Mouse (Mus musculus) neural tube, embryonic 15.5 days (tissue): ENCODE measurements around the gene Hnrnpd. TPM values are rescaled to one million over a fixed set of nuclear protein-coding genes. Genes with fewer than 3 reads are reported as not detected.

Experiments used
- ATAC-seq: fragments of 200-750 bp; cut with Nextera tagmentation; 2 replicates; pipeline ENCODE4 v1.8.0; 2017; ENCODE audit warnings: mild to moderate bottlenecking, moderate TSS enrichment, moderate library complexity; ENCODE audit not compliant: low FRiP score
- H3K27ac ChIP-seq: fragments of 300-500 bp; sonication (generic); replicated peaks from 2 replicates; pipeline ENCODE4 v1.5.1; 2015; ENCODE audit warnings: mild to moderate bottlenecking, inconsistent platforms
- H3K27me3 ChIP-seq: fragments of 300-500 bp; sonication (generic); replicated peaks from 2 replicates; pipeline ENCODE4 v1.6.1; 2015; ENCODE audit warnings: inconsistent platforms
- H3K36me3 ChIP-seq: fragments of 300-500 bp; sonication (generic); 2 replicates; pipeline ENCODE4 v1.6.1; 2015; ENCODE audit warnings: inconsistent platforms
- H3K4me1 ChIP-seq: fragments of 300-500 bp; sonication (generic); 2 replicates; pipeline ENCODE4 v1.6.1; 2015; ENCODE audit warnings: inconsistent platforms
- H3K4me2 ChIP-seq: fragments of 300-500 bp; sonication (generic); 2 replicates; pipeline ENCODE4 v1.6.1; 2015; ENCODE audit warnings: inconsistent platforms, mild to moderate bottlenecking, moderate library complexity
- H3K4me3 ChIP-seq: fragments of 300-500 bp; sonication (generic); replicated peaks from 2 replicates; pipeline ENCODE4 v1.5.1; 2015; ENCODE audit warnings: mild to moderate bottlenecking, inconsistent platforms
- H3K9ac ChIP-seq: fragments of 300-500 bp; sonication (generic); replicated peaks from 2 replicates; pipeline ENCODE4 v1.6.1; 2015; ENCODE audit warnings: mild to moderate bottlenecking, inconsistent platforms
- H3K9me3 ChIP-seq: fragments of 300-500 bp; sonication (generic); replicated peaks from 2 replicates; pipeline ENCODE4 v1.6.1; 2016; ENCODE audit warnings: inconsistent platforms
- WGBS: fragments of 180-500 bp; shearing (Covaris S2); methylation state at CpG from one replicate; pipeline ENCODE4 v1.1.7; 2015; ENCODE audit warnings: mixed read lengths; 5-methylcytosine and 5-hydroxymethylcytosine counted together
- polyA plus RNA-seq: library from polyadenylated mRNA; unstranded; fragments of >200 nt; fragmentation: Nextera tagmentation; extraction: Ambion mirVana; gene quantifications from 2 replicates; pipeline ENCODE4 v1.2.1, GENCODE M21; 2015

The Hnrnpd gene
- polyA plus RNA-seq, 1 experiment from 2014 or later = 128 TPM

- peaks cover 29% of the 10 kb centered on the region for H3K36me3 ChIP-seq
- no peak for ATAC-seq
- no peaks in the 10 kb centered on the region for H3K4me1 ChIP-seq
These were observed 20.1 kb downstream of the Hnrnpd start for GRCm38 (mm10) chr5:99958666-99959065.

GRCm38 (mm10) chr5:99953883-99954282 is 24.9 kb downstream of the Hnrnpd start:
- no peak overlapping the region for H3K9ac ChIP-seq
- peaks cover 12% of the 10 kb centered on the region for H3K36me3 ChIP-seq
- no peaks in the 10 kb centered on the region for H3K27me3 ChIP-seq
- no peaks in the 10 kb centered on the region for H3K4me1 ChIP-seq
- no peak for ATAC-seq
- H3K4me3 ChIP-seq = no peak overlapping the region
- H3K4me2 ChIP-seq = no peak overlapping the region
- 7% methylated on average over 1 of the region's 1 CpGs for WGBS
- 0 out of 2 replicates have a peak overlapping the region, but pooled peaks have one; percentile 18 for H3K27ac ChIP-seq
- no peaks in the 10 kb centered on the region for H3K9me3 ChIP-seq

More at GRCm38 (mm10) chr5:99958666-99959065, 20.1 kb downstream of the Hnrnpd start:
- Histone ChIP-seq H3K9me3 (no peaks in the 10 kb centered on the region), H3K9ac (no peak overlapping the region), H3K27me3 (no peaks in the 10 kb centered on the region), H3K4me3 (no peak overlapping the region), H3K4me2 (no peak overlapping the region), H3K27ac (no peak overlapping the region)
- 100% methylated on average over 1 of the region's 1 CpGs for WGBS

GRCm38 (mm10) chr5:99952513-99952912 is 26.2 kb downstream of the Hnrnpd start:
- WGBS = 85% methylated on average over 5 of the region's 5 CpGs
- H3K9ac ChIP-seq = no peak overlapping the region
- H3K4me1 ChIP-seq = no peaks in the 10 kb centered on the region
- no peak for ATAC-seq
- no peaks in the 10 kb centered on the region for H3K9me3 ChIP-seq
- no peak overlapping the region for H3K27ac ChIP-seq
- H3K27me3 ChIP-seq = no peaks in the 10 kb centered on the region
- no peak overlapping the region for H3K4me2 ChIP-seq
- H3K4me3 ChIP-seq = no peak overlapping the region
- 0 out of 2 replicates have a peak, but pooled peaks cover 7% of the 10 kb centered on the region for H3K36me3 ChIP-seq

GRCm38 (mm10) chr5:99941776-99942502 is 36.8 kb downstream of the Hnrnpd start:
- no peak overlapping the region for H3K27ac ChIP-seq
- 0 out of 2 replicates have a peak, but pooled peaks cover 4% of the 10 kb centered on the region for H3K36me3 ChIP-seq
- H3K9ac ChIP-seq = no peak overlapping the region
- H3K4me2 ChIP-seq = no peak overlapping the region
- H3K4me3 ChIP-seq = no peak overlapping the region
- H3K27me3 ChIP-seq = no peaks in the 10 kb centered on the region
- H3K4me1 ChIP-seq = no peaks in the 10 kb centered on the region
- WGBS = 56% methylated on average over 10 of the region's 10 CpGs
- 0 out of 2 replicates have a peak, but pooled peaks cover 4% of the 10 kb centered on the region for H3K9me3 ChIP-seq
- ATAC-seq = no peak

- Histone ChIP-seq H3K27ac (no peak overlapping the region), H3K9ac (no peak overlapping the region), H3K4me3 (no peak overlapping the region), H3K9me3 (0 out of 2 replicates have a peak, but pooled peaks cover 4% of the 10 kb centered on the region), H3K4me2 (no peak overlapping the region), H3K36me3 (0 out of 2 replicates have a peak, but pooled peaks cover 4% of the 10 kb centered on the region), H3K27me3 (no peaks in the 10 kb centered on the region), H3K4me1 (no peaks in the 10 kb centered on the region)
- no peak for ATAC-seq
- WGBS = 85% methylated on average over 10 of the region's 10 CpGs
These were observed 37.5 kb downstream of the Hnrnpd start for GRCm38 (mm10) chr5:99941273-99941672.

GRCm38 (mm10) chr5:99939440-99939839 is 39.3 kb downstream of the Hnrnpd start:
- Histone ChIP-seq H3K9ac (no peak overlapping the region), H3K4me3 (no peak overlapping the region), H3K4me1 (no peaks in the 10 kb centered on the region), H3K9me3 (0 out of 2 replicates have a peak, but pooled peaks cover 4% of the 10 kb centered on the region), H3K27ac (no peak overlapping the region), H3K4me2 (no peak overlapping the region), H3K27me3 (no peaks in the 10 kb centered on the region), H3K36me3 (no peaks in the 10 kb centered on the region)
- ATAC-seq = no peak
- WGBS = 78% methylated on average over 3 of the region's 3 CpGs

GRCm38 (mm10) chr5:99931910-99932309 is 46.8 kb downstream of the Hnrnpd start:
- Histone ChIP-seq H3K36me3 (no peaks in the 10 kb centered on the region), H3K9me3 (no peaks in the 10 kb centered on the region), H3K9ac (no peak overlapping the region), H3K4me1 (no peaks in the 10 kb centered on the region), H3K27me3 (no peaks in the 10 kb centered on the region), H3K4me3 (no peak overlapping the region), H3K4me2 (no peak overlapping the region), H3K27ac (no peak overlapping the region)
- ATAC-seq = no peak
- WGBS = 90% methylated on average over 6 of the region's 6 CpGs

- Histone ChIP-seq H3K4me1 (no peaks in the 10 kb centered on the region), H3K36me3 (no peaks in the 10 kb centered on the region), H3K4me3 (no peak overlapping the region), H3K9ac (no peak overlapping the region), H3K4me2 (no peak overlapping the region), H3K9me3 (no peaks in the 10 kb centered on the region), H3K27ac (no peak overlapping the region), H3K27me3 (no peaks in the 10 kb centered on the region)
- no peak for ATAC-seq
- 58% methylated on average over 4 of the region's 4 CpGs for WGBS
These were observed 50.8 kb downstream of the Hnrnpd start for GRCm38 (mm10) chr5:99927951-99928350.

GRCm38 (mm10) chr5:99922033-99922432 is 56.7 kb downstream of the Hnrnpd start:
- Histone ChIP-seq H3K27me3 (no peaks in the 10 kb centered on the region), H3K4me1 (no peaks in the 10 kb centered on the region), H3K27ac (no peak overlapping the region), H3K4me3 (no peak overlapping the region), H3K4me2 (no peak overlapping the region), H3K9ac (no peak overlapping the region), H3K36me3 (no peaks in the 10 kb centered on the region), H3K9me3 (no peaks in the 10 kb centered on the region)
- WGBS = 82% methylated on average over 8 of the region's 8 CpGs
- no peak for ATAC-seq

GRCm38 (mm10) chr5:99915494-99915893 is 63.2 kb downstream of the Hnrnpd start:
- no peaks in the 10 kb centered on the region for H3K4me1 ChIP-seq
- H3K36me3 ChIP-seq = no peaks in the 10 kb centered on the region
- no peak overlapping the region for H3K9ac ChIP-seq
- no peak overlapping the region for H3K27ac ChIP-seq
- H3K4me3 ChIP-seq = no peak overlapping the region
- H3K4me2 ChIP-seq = no peak overlapping the region
- H3K27me3 ChIP-seq = no peaks in the 10 kb centered on the region
- no peaks in the 10 kb centered on the region for H3K9me3 ChIP-seq
- WGBS = 46% methylated on average over 7 of the region's 7 CpGs
- no peak for ATAC-seq

- Histone ChIP-seq H3K27ac (peak within 1 kb of the TSS; percentile 92), H3K9ac (peak within 1 kb of the TSS; percentile 64), H3K27me3 (no peaks in the 10 kb centered on the region), H3K4me1 (0 out of 2 replicates have a peak, but pooled peaks cover 4% of the 10 kb centered on the region), H3K36me3 (no peaks in the 10 kb centered on the region), H3K4me2 (peak within 1 kb of the TSS; percentile 65), H3K9me3 (no peaks in the 10 kb centered on the region), H3K4me3 (peak within 1 kb of the TSS; percentile 69)
- WGBS = 4% methylated on average over 49 of the region's 49 CpGs
- peak; percentile 99 for ATAC-seq
These were observed 72.4 kb downstream of the Hnrnpd start, which contains the start of gene Vamp9 for GRCm38 (mm10) chr5:99906181-99906956. Gene Vamp9, plus strand, starts transcription at chr5:99906254.
